Mouse (Mus musculus): ENCODE measurements at regions not wholly inside any gene's neighbourhood (a gene's known extent, or its start where the extent isn't known, plus 50 kb on each side); places are given as distances from the start of the nearest gene placed in this dataset.

GRCm38 (mm10) chr8:36029445-36029844, 263.9 kb downstream of the Gm19410 start:
- no peak for TF ChIP-seq POLR2A (IDR thresholded peaks at IDR 0.05; ENCODE audit: borderline replicate concordance, insufficient read depth, low read length)
- no peak for TF ChIP-seq CTCF (IDR thresholded peaks at IDR 0.05; ENCODE audit: borderline replicate concordance, insufficient read depth, low read depth, low read length)
